Mouse (Mus musculus) kidney, postnatal 0 days (tissue): ENCODE measurements at regions not wholly inside any gene's neighbourhood (a gene's known extent, or its start where the extent isn't known, plus 50 kb on each side); places are given as distances from the start of the nearest gene placed in this dataset.
A peak's percentile ranks its signal among the peaks of the same experiment; 100 is the strongest.

Experiments
- ATAC-seq: fragments of 200-750 bp; cut with Nextera tagmentation; replicated peaks from 2 replicates; pipeline ENCODE4 v1.8.0; 2017; ENCODE audit warnings: low read depth, moderate number of reproducible peaks, moderate TSS enrichment, moderate library complexity; ENCODE audit not compliant: low FRiP score
- DNase-seq: peaks from one replicate; pipeline ENCODE4 v3.0.0-alpha.2; 2016; ENCODE audit warnings: low spot score
- H3K27ac ChIP-seq: fragments of 300-500 bp; sonication (generic); 2 replicates; pipeline ENCODE4 v1.5.1; 2014; ENCODE audit warnings: mild to moderate bottlenecking
- H3K27me3 ChIP-seq: fragments of 300-500 bp; sonication (generic); 2 replicates; pipeline ENCODE4 v1.6.1; 2014; ENCODE audit warnings: low read length, mixed read lengths; ENCODE audit not compliant: insufficient read depth
- H3K36me3 ChIP-seq: fragments of 300-500 bp; sonication (generic); 2 replicates; pipeline ENCODE4 v1.6.1; 2014; ENCODE audit warnings: low read length, mixed read lengths; ENCODE audit not compliant: insufficient read depth
- H3K4me1 ChIP-seq: fragments of 300-500 bp; sonication (generic); replicated peaks from 2 replicates; pipeline ENCODE4 v1.6.1; 2014; ENCODE audit warnings: antibody characterized with exemption, low read length, mixed read lengths; ENCODE audit not compliant: insufficient read depth
- H3K4me2 ChIP-seq: fragments of 300-500 bp; sonication (generic); 2 replicates; pipeline ENCODE4 v1.6.1; 2014; ENCODE audit warnings: mild to moderate bottlenecking, low read length, moderate library complexity, mixed read lengths
- H3K4me3 ChIP-seq: fragments of 300-500 bp; sonication (generic); replicated peaks from 2 replicates; pipeline ENCODE4 v1.5.1; 2014; ENCODE audit warnings: low read depth, low read length
- H3K9ac ChIP-seq: fragments of 300-500 bp; sonication (generic); 2 replicates; pipeline ENCODE4 v1.6.1; 2014; ENCODE audit warnings: low read depth, low read length
- H3K9me3 ChIP-seq: fragments of 300-500 bp; sonication (generic); replicated peaks from 2 replicates; pipeline ENCODE4 v1.6.1; 2016; ENCODE audit warnings: low read length, inconsistent platforms, mixed read lengths
- CTCF ChIP-seq: IDR thresholded peaks from 2 replicates; pipeline ENCODE4 v1.5.1; 2016; ENCODE audit warnings: antibody characterized with exemption, low read depth, mild to moderate bottlenecking, moderate library complexity
- WGBS: fragments of 180-500 bp; shearing (Covaris S2); extraction: QIAGEN DNeasy Blood & Tissue Kit; methylation state at CpG from one replicate; pipeline ENCODE4 v1.1.7; 2014; 5-methylcytosine and 5-hydroxymethylcytosine counted together

GRCm38 (mm10) chr3:120472687-120473644 is 688.7 kb upstream of the Ptbp2 start:
- Histone ChIP-seq H3K9me3 (no peaks in the 10 kb centered on the region), H3K4me3 (no peak overlapping the region), H3K36me3 (no peaks in the 10 kb centered on the region), H3K27me3 (no peaks in the 10 kb centered on the region), H3K4me1 (no peaks in the 10 kb centered on the region), H3K9ac (no peak overlapping the region), H3K27ac (no peak overlapping the region), H3K4me2 (no peak overlapping the region)
- DNase-seq (no peak), ATAC-seq (no peak)
- TF ChIP-seq CTCF: no peak
- 70% methylated on average over 13 of the region's 13 CpGs for WGBS

DNA sequence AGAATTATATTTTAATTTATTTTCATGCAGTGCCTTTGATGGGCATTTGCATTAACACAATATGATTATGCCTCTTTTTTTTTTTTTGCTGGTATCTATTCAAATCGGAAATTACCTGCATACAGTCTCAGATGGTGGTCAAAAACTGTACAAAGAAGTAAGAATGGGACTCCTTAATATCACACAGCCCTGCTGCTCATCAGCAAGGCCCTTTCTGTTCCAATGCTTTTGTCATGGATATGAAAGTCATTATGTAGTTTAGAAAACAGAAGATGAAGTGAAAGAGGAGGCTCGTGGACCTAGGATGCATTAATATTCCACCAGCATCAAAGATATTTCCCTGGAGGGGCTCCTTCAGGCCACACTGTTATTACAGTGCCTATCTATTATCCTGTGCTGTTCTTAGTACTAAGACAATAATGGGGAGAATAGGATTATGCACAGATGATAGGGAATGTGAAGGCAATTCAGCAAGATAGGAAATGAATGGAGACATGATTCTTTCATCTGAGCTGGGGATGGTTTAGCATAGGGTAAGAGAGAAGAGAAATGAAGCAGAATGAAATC is 687.7 kb upstream of the Ptbp2 start:
- no peaks in the 10 kb centered on the region for H3K9me3 ChIP-seq
- H3K27me3 ChIP-seq: no peaks in the 10 kb centered on the region
- no peak for ATAC-seq
- H3K27ac ChIP-seq: no peak overlapping the region
- H3K4me2 ChIP-seq: no peak overlapping the region
- no peaks in the 10 kb centered on the region for H3K36me3 ChIP-seq
- no peak for TF ChIP-seq CTCF
- DNase-seq: no peak
- H3K4me3 ChIP-seq: no peak overlapping the region
- no peaks in the 10 kb centered on the region for H3K4me1 ChIP-seq
- 76% methylated on average over 2 of the region's 2 CpGs for WGBS
- H3K9ac ChIP-seq: no peak overlapping the region

DNA sequence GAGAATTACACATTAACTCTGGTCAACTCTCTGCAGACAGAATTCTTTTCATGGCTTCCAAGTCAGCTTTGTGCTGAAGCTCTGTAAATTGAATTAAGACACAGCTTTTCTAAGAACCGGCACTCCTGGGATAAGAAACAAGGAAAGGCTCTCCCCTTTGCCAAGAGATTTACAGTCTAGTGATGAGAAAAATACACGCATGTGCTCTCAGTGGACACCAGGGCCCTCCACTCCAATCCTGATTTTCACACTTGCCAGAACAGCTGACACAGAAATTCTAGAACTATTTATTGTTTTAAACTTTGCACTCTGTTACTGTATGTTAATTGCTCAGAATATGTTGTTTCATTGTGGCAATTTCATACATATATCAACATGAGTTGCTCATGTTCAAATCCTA is 684.6 kb upstream of the Ptbp2 start:
- DNase-seq: peak; percentile 51
- 24% methylated on average over 2 of the region's 2 CpGs for WGBS
- no peak for TF ChIP-seq CTCF

GRCm38 (mm10) chr3:120460717-120461116 is 676.5 kb upstream of the Ptbp2 start:
- DNase-seq: no peak
- no peak for TF ChIP-seq CTCF

More for the DNA sequence above, 684.6 kb upstream of the Ptbp2 start:
- no peaks in the 10 kb centered on the region for H3K9me3 ChIP-seq
- H3K36me3 ChIP-seq: no peaks in the 10 kb centered on the region
- H3K9ac ChIP-seq: no peak overlapping the region
- H3K27ac ChIP-seq: no peak overlapping the region
- H3K27me3 ChIP-seq: no peaks in the 10 kb centered on the region
- H3K4me1 ChIP-seq: no peaks in the 10 kb centered on the region
- H3K4me2 ChIP-seq: no peak overlapping the region
- H3K4me3 ChIP-seq: no peak overlapping the region
- ATAC-seq: no peak

GRCm38 (mm10) chr3:120457912-120458311 is 673.6 kb upstream of the Ptbp2 start:
- H3K36me3 ChIP-seq: no peaks in the 10 kb centered on the region
- H3K4me3 ChIP-seq: no peak overlapping the region
- H3K9me3 ChIP-seq: no peaks in the 10 kb centered on the region
- H3K27me3 ChIP-seq: no peaks in the 10 kb centered on the region
- DNase-seq: no peak
- H3K4me1 ChIP-seq: no peaks in the 10 kb centered on the region
- 76% methylated on average over 7 of the region's 7 CpGs for WGBS
- no peak overlapping the region for H3K9ac ChIP-seq
- no peak overlapping the region for H3K4me2 ChIP-seq
- no peak overlapping the region for H3K27ac ChIP-seq
- no peak for ATAC-seq
- no peak for TF ChIP-seq CTCF

More at GRCm38 (mm10) chr3:120460717-120461116, 676.5 kb upstream of the Ptbp2 start:
- Histone ChIP-seq H3K4me2 (no peak overlapping the region), H3K4me3 (no peak overlapping the region), H3K27ac (no peak overlapping the region), H3K36me3 (no peaks in the 10 kb centered on the region), H3K9ac (no peak overlapping the region), H3K27me3 (no peaks in the 10 kb centered on the region), H3K9me3 (no peaks in the 10 kb centered on the region), H3K4me1 (no peaks in the 10 kb centered on the region)
- ATAC-seq: no peak

DNA sequence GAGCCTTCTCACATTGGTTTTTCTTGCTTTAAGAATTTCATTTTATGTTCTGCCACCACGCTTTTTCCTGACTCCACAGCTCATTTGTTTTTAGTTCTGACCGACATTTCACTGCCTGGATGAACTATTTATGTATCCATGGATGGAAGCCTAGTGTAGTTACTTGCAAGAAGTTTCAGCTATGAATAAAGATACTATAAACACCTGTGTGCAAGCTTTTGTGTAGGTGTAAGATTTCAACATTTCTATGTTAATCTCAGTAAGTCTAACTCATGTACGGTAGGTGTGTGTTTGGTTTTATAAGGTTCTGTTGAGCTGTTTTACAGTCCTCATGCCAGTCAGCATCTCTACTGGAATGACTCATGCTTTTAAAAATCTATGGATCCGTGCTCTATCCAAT is 656.9 kb upstream of the Ptbp2 start:
- no peaks in the 10 kb centered on the region for H3K36me3 ChIP-seq
- DNase-seq (no peak), ATAC-seq (no peak)
- 48% methylated on average over 4 of the region's 4 CpGs for WGBS
- H3K9me3 ChIP-seq: no peaks in the 10 kb centered on the region
- no peak overlapping the region for H3K4me2 ChIP-seq
- H3K9ac ChIP-seq: no peak overlapping the region
- H3K27me3 ChIP-seq: no peaks in the 10 kb centered on the region
- no peak overlapping the region for H3K27ac ChIP-seq
- H3K4me1 ChIP-seq: no peaks in the 10 kb centered on the region
- H3K4me3 ChIP-seq: no peak overlapping the region
- no peak for TF ChIP-seq CTCF
